Mouse (Mus musculus) telencephalon, adult 2 months (tissue): ENCODE results near the gene Tsfm.

ENCODE experiments used
- DNase-seq: peaks from one replicate; pipeline ENCODE4 v3.0.0-alpha.2; 2011; ENCODE audit warnings: low read depth, low spot score

Tsfm gene

DNA sequence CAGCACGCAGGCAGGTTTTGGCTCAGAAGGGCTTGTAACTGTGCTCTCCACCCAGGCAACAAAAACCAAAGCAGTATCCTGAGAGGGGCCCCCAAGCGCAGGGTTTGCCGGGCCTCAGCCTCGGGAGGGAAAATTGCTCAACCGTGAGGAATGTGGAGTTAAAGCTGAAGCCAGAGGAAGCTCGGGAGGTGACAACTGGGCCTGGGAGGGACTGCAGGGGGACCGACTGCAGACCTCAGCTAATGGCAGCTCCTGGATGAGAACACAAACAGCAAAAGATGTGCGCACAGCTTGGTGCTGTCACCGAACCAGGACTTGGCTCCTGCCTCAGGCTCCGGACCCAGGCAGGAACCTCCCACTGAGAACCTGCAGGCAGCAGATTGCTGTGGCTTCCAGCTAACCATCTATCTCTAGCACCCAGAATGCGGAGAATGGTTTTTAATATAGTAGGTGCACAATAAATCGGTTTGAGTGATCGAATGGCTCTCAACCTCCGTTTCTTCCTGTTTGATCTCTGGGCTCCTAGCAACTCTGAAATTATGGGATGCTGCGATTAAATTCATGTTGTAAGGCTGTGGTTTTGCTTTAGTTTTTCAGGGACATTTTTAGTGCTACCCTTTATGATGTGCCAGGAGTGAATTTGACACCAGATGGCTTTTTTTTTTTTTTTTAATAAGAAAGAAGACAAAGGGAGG, 68.2 kb downstream of the Tsfm start:
- DNase-seq, result peak; percentile 78

DNA sequence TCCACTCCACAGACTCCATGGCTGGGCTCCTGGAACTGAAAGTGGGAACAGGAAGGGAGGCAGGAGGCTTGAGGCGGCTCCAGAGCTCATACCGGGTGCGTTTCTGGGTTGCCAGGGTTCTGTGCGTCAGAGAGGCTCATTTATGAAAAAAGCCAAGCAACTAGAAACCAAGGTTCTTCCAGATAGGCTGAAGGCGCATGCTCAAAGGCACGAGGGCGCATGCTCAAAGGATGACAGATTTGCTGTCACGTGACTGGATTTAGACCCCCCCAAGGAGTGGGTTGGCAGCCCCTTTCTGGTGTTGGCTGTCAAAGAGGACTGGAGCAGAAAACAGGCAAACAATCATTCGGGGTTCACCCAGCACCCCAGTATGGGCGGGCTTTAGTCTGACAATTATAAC, 68.9 kb downstream of the Tsfm start:
- no peak for DNase-seq
